Mouse (Mus musculus) limb, embryonic 12.5 days (tissue): ENCODE results near the gene Piga. TPM values are rescaled to one million over a fixed set of nuclear protein-coding genes. Genes with fewer than 3 reads are reported as not detected.

ENCODE experiments used
- ATAC-seq: fragments of 200-750 bp; cut with Nextera tagmentation; 2 replicates; pipeline ENCODE4 v1.8.0; 2017; ENCODE audit warnings: low read depth, moderate TSS enrichment; ENCODE audit not compliant: insufficient number of reproducible peaks, insufficient read depth, low FRiP score, low TSS enrichment
- H3K27ac ChIP-seq: fragments of 300-500 bp; sonication (generic); 2 replicates; pipeline ENCODE4 v1.5.1; 2016; ENCODE audit warnings: mild to moderate bottlenecking, moderate library complexity
- H3K27me3 ChIP-seq: fragments of 300-500 bp; sonication (generic); 2 replicates; pipeline ENCODE4 v1.6.1; 2016; ENCODE audit warnings: mild to moderate bottlenecking, moderate library complexity
- H3K36me3 ChIP-seq: fragments of 300-500 bp; sonication (generic); 2 replicates; pipeline ENCODE4 v1.6.1; 2016; ENCODE audit warnings: mild to moderate bottlenecking, moderate library complexity
- H3K4me1 ChIP-seq: fragments of 300-500 bp; sonication (generic); replicated peaks from 2 replicates; pipeline ENCODE4 v1.6.1; 2016
- H3K4me2 ChIP-seq: fragments of 300-500 bp; sonication (generic); 2 replicates; pipeline ENCODE4 v1.6.1; 2016; ENCODE audit warnings: mild to moderate bottlenecking, moderate library complexity
- H3K4me3 ChIP-seq: fragments of 300-500 bp; sonication (generic); replicated peaks from 2 replicates; pipeline ENCODE4 v1.5.1; 2016; ENCODE audit warnings: mild to moderate bottlenecking
- H3K9ac ChIP-seq: fragments of 300-500 bp; sonication (generic); replicated peaks from 2 replicates; pipeline ENCODE4 v1.6.1; 2016; ENCODE audit warnings: mild to moderate bottlenecking, moderate library complexity
- H3K9me3 ChIP-seq: fragments of 300-500 bp; sonication (generic); 2 replicates; pipeline ENCODE4 v1.6.1; 2016; ENCODE audit warnings: mild to moderate bottlenecking, moderate library complexity
- WGBS: fragments of 180-500 bp; shearing (Covaris S2); methylation state at CpG from one replicate; pipeline ENCODE4 v1.1.7; 2016; 5-methylcytosine and 5-hydroxymethylcytosine counted together
- polyA plus RNA-seq: library from polyadenylated mRNA; unstranded; fragments of >200 nt; fragmentation: Nextera tagmentation; extraction: Ambion mirVana; gene quantifications from 2 replicates; pipeline ENCODE4 v1.2.1, GENCODE M21; 2016

The Piga gene
- polyA plus RNA-seq, 1 experiment from 2014 or later, result 16.1 TPM

- peaks cover 20% of the 10 kb centered on the region for H3K27me3 ChIP-seq
- H3K9ac ChIP-seq, result no peak overlapping the region
- H3K27ac ChIP-seq, result no peak overlapping the region
- H3K9me3 ChIP-seq, result no peaks in the 10 kb centered on the region
- no peak overlapping the region for H3K4me3 ChIP-seq
- H3K4me1 ChIP-seq, result no peaks in the 10 kb centered on the region
- no peak for ATAC-seq
- H3K4me2 ChIP-seq, result no peak overlapping the region
- no peaks in the 10 kb centered on the region for H3K36me3 ChIP-seq
- WGBS, result 84% methylated on average over 3 of the region's 3 CpGs
Observed at GRCm38 (mm10) chrX:164408301-164408927, 11.2 kb upstream of the Piga start.

GRCm38 (mm10) chrX:164410562-164410961, 9.0 kb upstream of the Piga start:
- Histone ChIP-seq H3K4me1 (no peaks in the 10 kb centered on the region), H3K27me3 (peaks cover 28% of the 10 kb centered on the region), H3K4me3 (no peak overlapping the region), H3K9ac (no peak overlapping the region), H3K4me2 (no peak overlapping the region), H3K27ac (no peak overlapping the region), H3K9me3 (no peaks in the 10 kb centered on the region), H3K36me3 (no peaks in the 10 kb centered on the region)
- ATAC-seq, result no peak
- WGBS, result 83% methylated on average over 1 of the region's 1 CpGs

DNA sequence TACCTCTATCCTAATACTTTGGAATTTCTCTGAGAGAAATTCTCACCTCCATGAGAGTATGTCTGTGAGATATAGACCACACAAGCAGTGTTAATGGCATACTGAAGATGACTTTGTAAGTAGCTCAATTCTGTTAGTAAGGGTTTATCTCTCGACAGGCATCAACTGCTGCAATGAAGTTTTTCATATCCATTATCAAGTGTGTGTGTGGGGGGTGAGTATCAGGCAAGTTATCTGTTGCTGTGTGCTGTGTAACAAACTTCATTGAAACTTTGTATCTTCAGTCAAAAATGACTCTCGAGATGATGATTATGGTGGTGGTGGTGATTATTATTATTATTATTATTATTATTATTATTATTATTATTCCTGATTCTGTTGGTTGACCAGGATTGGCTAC, 2.8 kb upstream of the Piga start:
- H3K27ac ChIP-seq, result no peak overlapping the region

GRCm38 (mm10) chrX:164418008-164418407, 1.6 kb upstream of the Piga start:
- no peaks in the 10 kb centered on the region for H3K9me3 ChIP-seq
- H3K4me3 ChIP-seq, result no peak overlapping the region
- no peak for ATAC-seq
- 0 out of 2 replicates have a peak, but pooled peaks cover 6% of the 10 kb centered on the region for H3K36me3 ChIP-seq
- no peak overlapping the region for H3K9ac ChIP-seq
- H3K4me2 ChIP-seq, result no peak overlapping the region
- H3K4me1 ChIP-seq, result peaks cover 7% of the 10 kb centered on the region
- no peak overlapping the region for H3K27ac ChIP-seq
- H3K27me3 ChIP-seq, result peaks cover 28% of the 10 kb centered on the region

More for the DNA sequence above, 2.8 kb upstream of the Piga start:
- WGBS, result 89% methylated on average over 2 of the region's 2 CpGs
- Histone ChIP-seq H3K27me3 (peaks cover 27% of the 10 kb centered on the region), H3K36me3 (no peaks in the 10 kb centered on the region), H3K9ac (no peak overlapping the region), H3K9me3 (no peaks in the 10 kb centered on the region), H3K4me2 (no peak overlapping the region), H3K4me1 (peaks cover 7% of the 10 kb centered on the region), H3K4me3 (no peak overlapping the region)
- no peak for ATAC-seq

- peak overlapping the region; percentile 54 for H3K4me3 ChIP-seq
- no peaks in the 10 kb centered on the region for H3K9me3 ChIP-seq
- H3K27me3 ChIP-seq, result peaks cover 26% of the 10 kb centered on the region
- peak overlapping the region; percentile 53; the same call in 1 of the 2 replicates for H3K27ac ChIP-seq
- WGBS, result 20% methylated on average over 13 of the region's 13 CpGs
- H3K9ac ChIP-seq, result peak overlapping the region; percentile 65
- H3K4me2 ChIP-seq, result peak overlapping the region; percentile 57
- H3K36me3 ChIP-seq, result peaks cover 15% of the 10 kb centered on the region; the same call in 1 of the 2 replicates
- H3K4me1 ChIP-seq, result peaks cover 7% of the 10 kb centered on the region
- no peak for ATAC-seq
Observed at GRCm38 (mm10) chrX:164419955-164420354, 368 bp downstream of the Piga start.

DNA sequence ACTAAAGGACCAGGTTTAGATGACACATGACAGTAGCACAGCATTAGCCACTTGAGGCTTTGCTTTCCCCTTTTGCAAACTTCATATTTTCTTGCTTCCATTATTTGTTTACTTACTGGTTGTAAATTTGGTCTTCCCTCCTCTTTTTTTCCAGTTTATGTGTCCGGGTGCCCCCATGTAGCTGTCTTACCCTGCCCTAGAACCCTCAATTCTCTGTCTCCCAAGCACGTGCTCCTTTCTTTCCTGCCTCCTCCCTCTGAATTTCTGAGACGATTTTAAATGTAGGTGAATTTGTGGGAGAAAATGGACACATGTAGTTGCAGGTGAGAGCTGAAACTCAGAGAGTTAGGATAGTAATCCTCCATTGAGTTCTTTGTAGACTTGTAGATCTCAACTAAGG, 931 bp downstream of the Piga start:
- WGBS, result 60% methylated on average over 3 of the region's 3 CpGs

DNA sequence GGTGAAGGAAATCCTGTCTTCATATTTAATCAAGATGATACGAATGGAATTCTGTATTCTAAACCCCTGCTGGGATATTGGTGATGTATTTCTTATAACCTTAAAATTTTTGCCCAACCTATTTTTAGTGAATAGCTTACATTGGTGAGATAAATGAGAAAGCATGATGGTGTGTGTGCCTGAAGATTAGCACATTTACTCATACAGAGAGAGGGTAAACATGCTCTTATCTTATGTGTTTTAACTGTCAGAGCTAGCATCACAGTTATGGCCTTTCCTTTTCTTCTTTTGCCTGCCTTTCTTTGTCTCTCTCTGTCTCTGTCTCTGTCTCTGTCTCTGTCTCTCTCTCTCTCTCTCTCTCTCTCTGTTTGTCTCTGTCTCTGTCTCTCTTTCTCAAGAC, 5.2 kb downstream of the Piga start:
- WGBS, result 84% methylated on average over 1 of the region's 1 CpGs
- Histone ChIP-seq H3K27ac (no peak overlapping the region), H3K4me2 (no peak overlapping the region), H3K9me3 (no peaks in the 10 kb centered on the region), H3K36me3 (peaks cover 15% of the 10 kb centered on the region; the same call in 1 of the 2 replicates), H3K27me3 (peaks cover 20% of the 10 kb centered on the region), H3K4me3 (no peak overlapping the region), H3K4me1 (peaks cover 7% of the 10 kb centered on the region), H3K9ac (no peak overlapping the region)
- no peak for ATAC-seq

More for the DNA sequence above, 931 bp downstream of the Piga start:
- H3K4me2 ChIP-seq, result peak overlapping the region; percentile 57
- peaks cover 15% of the 10 kb centered on the region; the same call in 1 of the 2 replicates for H3K36me3 ChIP-seq
- H3K9ac ChIP-seq, result peak overlapping the region; percentile 65
- peaks cover 7% of the 10 kb centered on the region for H3K4me1 ChIP-seq
- peaks cover 26% of the 10 kb centered on the region for H3K27me3 ChIP-seq
- H3K9me3 ChIP-seq, result no peaks in the 10 kb centered on the region
- ATAC-seq, result no peak
- H3K4me3 ChIP-seq, result peak overlapping the region; percentile 54
- no peak overlapping the region for H3K27ac ChIP-seq

- no peak for ATAC-seq
- no peak overlapping the region for H3K4me3 ChIP-seq
- 72% methylated on average over 4 of the region's 4 CpGs for WGBS
- no peaks in the 10 kb centered on the region for H3K9me3 ChIP-seq
- peaks cover 20% of the 10 kb centered on the region for H3K27me3 ChIP-seq
- H3K9ac ChIP-seq, result no peak overlapping the region
- no peak overlapping the region for H3K4me2 ChIP-seq
- H3K27ac ChIP-seq, result no peak overlapping the region
- no peaks in the 10 kb centered on the region for H3K4me1 ChIP-seq
- H3K36me3 ChIP-seq, result peaks cover 28% of the 10 kb centered on the region
Observed at GRCm38 (mm10) chrX:164427295-164427694, 7.7 kb downstream of the Piga start.

DNA sequence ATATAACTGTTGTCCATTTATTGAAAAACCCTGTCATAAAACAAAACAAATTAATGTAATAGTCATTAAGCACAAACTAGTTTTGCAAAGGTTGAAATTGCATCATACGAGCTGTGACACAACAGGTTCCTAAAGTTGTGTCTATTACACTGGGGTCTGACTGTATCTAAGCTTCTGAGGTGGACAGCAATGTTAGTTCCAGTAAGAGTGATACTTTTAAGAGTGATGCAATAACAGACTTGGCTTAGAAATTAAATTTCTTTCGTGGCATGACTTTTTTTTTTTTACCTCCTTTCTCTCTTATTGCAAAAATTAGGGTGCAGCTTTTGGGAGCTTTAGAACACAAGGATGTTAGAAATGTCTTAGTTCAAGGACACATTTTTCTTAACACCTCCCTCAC, 8.6 kb downstream of the Piga start:
- H3K4me3 ChIP-seq, result no peak overlapping the region
- no peak for ATAC-seq
- H3K27me3 ChIP-seq, result peaks cover 17% of the 10 kb centered on the region
- no peaks in the 10 kb centered on the region for H3K9me3 ChIP-seq
- H3K4me2 ChIP-seq, result no peak overlapping the region
- peaks cover 25% of the 10 kb centered on the region for H3K36me3 ChIP-seq
- H3K27ac ChIP-seq, result no peak overlapping the region
- no peaks in the 10 kb centered on the region for H3K4me1 ChIP-seq
- no peak overlapping the region for H3K9ac ChIP-seq
- WGBS, result 95% methylated on average over 2 of the region's 2 CpGs

DNA sequence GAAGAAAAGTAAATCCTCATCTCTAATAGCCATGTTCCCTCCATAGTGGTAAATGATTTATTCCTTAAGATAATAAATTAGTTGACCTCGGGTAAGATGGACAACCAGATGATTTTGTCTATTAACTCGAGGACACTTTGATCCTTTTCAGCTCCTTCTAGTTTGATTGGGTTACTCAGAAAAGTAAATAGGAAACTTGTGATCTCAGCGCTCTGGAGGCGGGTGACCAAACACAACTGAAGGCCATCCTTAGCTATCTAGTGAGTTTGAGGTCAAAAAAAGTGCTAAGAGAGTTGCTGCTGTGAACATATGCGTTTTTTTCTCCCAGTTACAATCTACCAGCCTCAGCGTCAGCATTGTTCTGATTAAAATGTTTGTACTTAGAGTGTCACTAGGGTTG, 11.0 kb downstream of the Piga start:
- Histone ChIP-seq H3K36me3 (peaks cover 20% of the 10 kb centered on the region), H3K9me3 (no peaks in the 10 kb centered on the region), H3K9ac (no peak overlapping the region), H3K4me2 (no peak overlapping the region), H3K4me3 (no peak overlapping the region), H3K27me3 (peaks cover 14% of the 10 kb centered on the region), H3K4me1 (no peaks in the 10 kb centered on the region), H3K27ac (no peak overlapping the region)
- no peak for ATAC-seq
- WGBS, result 89% methylated on average over 6 of the region's 6 CpGs

DNA sequence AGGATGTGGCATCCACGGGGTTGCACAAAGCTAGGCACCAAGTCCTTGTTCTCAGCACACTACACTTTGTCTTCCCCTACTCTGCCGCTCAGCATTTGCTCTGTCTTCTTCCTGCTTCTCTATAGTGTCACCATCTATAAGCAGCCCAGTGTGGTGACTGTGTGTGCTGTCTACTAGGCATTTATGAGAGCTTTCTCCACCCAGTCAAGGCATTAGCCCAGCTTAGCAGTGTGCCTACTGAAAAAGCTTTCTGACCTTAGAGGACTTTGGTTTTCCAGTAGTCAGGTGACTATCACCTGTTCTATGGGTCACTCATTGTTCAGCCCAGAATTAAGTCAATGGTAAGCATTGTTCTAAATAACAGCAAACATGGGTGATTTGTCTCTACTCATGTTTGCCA, 11.5 kb downstream of the Piga start:
- Histone ChIP-seq H3K27ac (no peak overlapping the region), H3K4me2 (no peak overlapping the region), H3K4me3 (no peak overlapping the region), H3K9me3 (no peaks in the 10 kb centered on the region), H3K4me1 (no peaks in the 10 kb centered on the region), H3K36me3 (peaks cover 20% of the 10 kb centered on the region), H3K9ac (no peak overlapping the region), H3K27me3 (peaks cover 17% of the 10 kb centered on the region)
- WGBS, result 91% methylated on average over 2 of the region's 2 CpGs
- ATAC-seq, result no peak

- Histone ChIP-seq H3K4me3 (no peak overlapping the region), H3K9ac (no peak overlapping the region), H3K4me1 (no peaks in the 10 kb centered on the region), H3K9me3 (no peaks in the 10 kb centered on the region), H3K27me3 (peaks cover 17% of the 10 kb centered on the region), H3K36me3 (peaks cover 20% of the 10 kb centered on the region), H3K4me2 (no peak overlapping the region), H3K27ac (no peak overlapping the region)
- ATAC-seq, result no peak
- WGBS, result 95% methylated on average over 6 of the region's 6 CpGs
Observed at GRCm38 (mm10) chrX:164431541-164431940, 12.0 kb downstream of the Piga start.
